Comparison of ENCODE assay signal across 8 mouse cellular contexts in genomic region chr12:110738158-110738921, GRCm38 (mm10). TPM values are rescaled to one million over a fixed set of nuclear protein-coding genes. Genes with fewer than 3 reads are reported as not detected.
DNase-seq lines count a peak whose midpoint lies in the region; ATAC-seq and TF ChIP-seq lines count a peak whose summit lies in the region.

No protein-coding gene starts in this region.

- under 1% methylated on average over 65 of the region's 72 CpGs for WGBS in heart, embryonic 14.5 days
- under 1% methylated on average over 67 of the region's 72 CpGs for WGBS in kidney, postnatal 0 days
- under 1% methylated on average over 62 of the region's 72 CpGs for WGBS in macrophage (ENCODE audit: missing documents)

- peak; percentile 45 for ATAC-seq in heart, embryonic 14.5 days (ENCODE audit: insufficient number of reproducible peaks, insufficient read depth, low FRiP score, low read depth)
- peak; percentile 61 for ATAC-seq in kidney, postnatal 0 days (replicated peaks; ENCODE audit: low FRiP score, low read depth)

- no peaks in the 10 kb centered on the region for H3K27me3 ChIP-seq in heart, embryonic 14.5 days (ENCODE audit: control insufficient read depth, insufficient read depth, low read length)
- no peaks in the 10 kb centered on the region for H3K27me3 ChIP-seq in kidney, postnatal 0 days (ENCODE audit: insufficient read depth, low read length)
- H3K27me3 ChIP-seq in splenic B cell, adult 2 months (ENCODE audit: control insufficient read depth, insufficient read depth, low read length, poor library complexity, severe bottlenecking) = no peaks in the 10 kb centered on the region

- peak overlapping the region; percentile 77 for H3K27ac ChIP-seq in brown adipose tissue, adult 24 weeks (replicated peaks; ENCODE audit: low read depth, low read length)
- peak overlapping the region; percentile 80 to 86 for H3K27ac ChIP-seq in heart, embryonic 14.5 days (replicated peaks in 1 of 2; ENCODE audit: control insufficient read depth in 1 of 2, insufficient read depth in 1 of 2, low read depth in 2 of 2, low read length in 2 of 2)
- peak overlapping the region; percentile 88 for H3K27ac ChIP-seq in kidney, postnatal 0 days
- peak overlapping the region; percentile 71 for H3K27ac ChIP-seq in macrophage

- H3K79me2 ChIP-seq in macrophage (ENCODE audit: inconsistent target) = peaks cover 55% of the 10 kb centered on the region

- peak; percentile 44 for DNase-seq in cerebellum, adult 9-10 months
- DNase-seq in cerebellum, adult 8-10 months = no peak
- peak; percentile 19 for DNase-seq in 3T3-L1 (ENCODE audit: low read depth, low spot score)
- peak; percentile 14 for DNase-seq in kidney, postnatal 0 days (ENCODE audit: low spot score)
- peak; percentile 17 for DNase-seq in splenic B cell, adult 2 months (ENCODE audit: low read depth, low spot score)

- no peak for TF ChIP-seq CTCF in kidney, postnatal 0 days (IDR thresholded peaks at IDR 0.05; ENCODE audit: low read depth)

- peaks cover 5% of the 10 kb centered on the region; the same call in 1 of the 2 replicates for H3K4me1 ChIP-seq in brown adipose tissue, adult 24 weeks (ENCODE audit: control insufficient read depth, insufficient read depth, insufficient read length, low read length)
- H3K4me1 ChIP-seq in heart, embryonic 14.5 days (ENCODE audit: control insufficient read depth in 2 of 2, insufficient read depth in 2 of 2, low read length in 2 of 2) = peaks cover 3 to 13% of the 10 kb centered on the region in 2 experiments; a peak in 3 of 4 replicates
- H3K4me1 ChIP-seq in kidney, postnatal 0 days (replicated peaks; ENCODE audit: insufficient read depth, low read length) = peaks cover 12% of the 10 kb centered on the region; the same call in 1 of the 2 replicates

- H3K36me3 ChIP-seq in heart, embryonic 14.5 days (ENCODE audit: control insufficient read depth, insufficient read depth, low read length) = peaks cover 7% of the 10 kb centered on the region; the same call in 1 of the 2 replicates
- H3K36me3 ChIP-seq in kidney, postnatal 0 days (ENCODE audit: insufficient read depth, low read length) = no peaks in the 10 kb centered on the region
- H3K36me3 ChIP-seq in macrophage (ENCODE audit: inconsistent target) = no peaks in the 10 kb centered on the region
- no peaks in the 10 kb centered on the region for H3K36me3 ChIP-seq in splenic B cell, adult 2 months (ENCODE audit: control insufficient read depth, insufficient read depth, low read length, poor library complexity, severe bottlenecking)

- peak overlapping the region; percentile 88 for H3K4me2 ChIP-seq in heart, embryonic 14.5 days (ENCODE audit: low read length)
- peak overlapping the region; percentile 86 for H3K4me2 ChIP-seq in kidney, postnatal 0 days (ENCODE audit: low read length)

- H3K4me3 ChIP-seq in brown adipose tissue, adult 24 weeks (ENCODE audit: insufficient read depth, low read depth, low read length) = peak overlapping the region; percentile 77
- peak overlapping the region; percentile 88 to 99 for H3K4me3 ChIP-seq in heart, embryonic 14.5 days (ENCODE audit: control insufficient read depth in 1 of 2, insufficient read depth in 1 of 2, low read depth in 1 of 2, low read length in 2 of 2)
- H3K4me3 ChIP-seq in kidney, postnatal 0 days (replicated peaks; ENCODE audit: low read depth, low read length) = peak overlapping the region; percentile 98
- peak overlapping the region; percentile 74 for H3K4me3 ChIP-seq in macrophage (ENCODE audit: inconsistent target)

- no peaks in the 10 kb centered on the region for H3K9me3 ChIP-seq in heart, embryonic 14.5 days (ENCODE audit: control insufficient read depth, low read length)
- H3K9me3 ChIP-seq in kidney, postnatal 0 days (replicated peaks; ENCODE audit: low read length) = no peaks in the 10 kb centered on the region

- peak overlapping the region; percentile 98 for H3K9ac ChIP-seq in heart, embryonic 14.5 days (ENCODE audit: low read length)
- H3K9ac ChIP-seq in kidney, postnatal 0 days (ENCODE audit: low read depth, low read length) = peak overlapping the region; percentile 98

RNA-seq across cellular contexts. Expression of gene Wdr20, which starts 0.6 kb away (rescaled TPM):
- polyA plus RNA-seq in brown adipose tissue, adult 24 weeks (2012; ENCODE audit: insufficient read depth, insufficient read length, missing spikeins) = 18.4 and 24.8 TPM in 2 replicates
- polyA plus RNA-seq in heart, embryonic 14.5 days (2014; fragmentation: Nextera tagmentation; extraction: Ambion mirVana) = 16.1 and 16.3 TPM in 2 replicates
- polyA plus RNA-seq in kidney, postnatal 0 days (2015; fragmentation: Nextera tagmentation; extraction: Ambion mirVana) = 18.6 and 20.7 TPM in 2 replicates
- total RNA-seq in macrophage (2018; cell fraction: chromatin; rRNA removed) = 100 to 1,000 TPM in 2 of 26 experiments, 10 to 100 TPM in 24; 58.6 to 114 (median 80.3) TPM
- 10 to 100 TPM; 13.3 to 23.3 (median 17.3) TPM for total RNA-seq in macrophage (2018; cell fraction: cytosol; rRNA removed)
- total RNA-seq in macrophage (2018; cell fraction: nucleus; rRNA removed) = 10 to 100 TPM; 38.9 to 88.2 (median 61.7) TPM
- 20.2 to 22.2 TPM (median 20.6 TPM) in 3 replicates for polyA plus RNA-seq in macrophage (2018)

RNA-seq across cellular contexts. Expression of gene Hsp90aa1, which starts 35.8 kb away (rescaled TPM):
- polyA plus RNA-seq in brown adipose tissue, adult 24 weeks (2012; ENCODE audit: insufficient read depth, insufficient read length, missing spikeins) = 462 and 467 TPM in 2 replicates
- 635 and 675 TPM in 2 replicates for polyA plus RNA-seq in heart, embryonic 14.5 days (2014; fragmentation: Nextera tagmentation; extraction: Ambion mirVana)
- 485 and 487 TPM in 2 replicates for polyA plus RNA-seq in kidney, postnatal 0 days (2015; fragmentation: Nextera tagmentation; extraction: Ambion mirVana)
- total RNA-seq in macrophage (2018; cell fraction: chromatin; rRNA removed) = 100 to 1,000 TPM in 8 of 26 experiments, 10 to 100 TPM in 18; 32.1 to 205 (median 72.0) TPM
- 100 to 1,000 TPM; 196 to 384 (median 264) TPM for total RNA-seq in macrophage (2018; cell fraction: cytosol; rRNA removed)
- total RNA-seq in macrophage (2018; cell fraction: nucleus; rRNA removed) = 100 to 1,000 TPM in 24 of 26 experiments, 10 to 100 TPM in 2; 70.2 to 285 (median 139) TPM
- 118 to 318 TPM (median 290 TPM) in 3 replicates for polyA plus RNA-seq in macrophage (2018)

RNA-seq across cellular contexts. Expression of gene 1700001K19Rik, which starts 55.9 kb away (rescaled TPM):
- not detected in 2 replicates for polyA plus RNA-seq in brown adipose tissue, adult 24 weeks (2012; ENCODE audit: insufficient read depth, insufficient read length, missing spikeins)
- not detected in 2 replicates for polyA plus RNA-seq in heart, embryonic 14.5 days (2014; fragmentation: Nextera tagmentation; extraction: Ambion mirVana)
- polyA plus RNA-seq in kidney, postnatal 0 days (2015; fragmentation: Nextera tagmentation; extraction: Ambion mirVana) = not detected in 2 replicates
- total RNA-seq in macrophage (2018; cell fraction: chromatin; rRNA removed) = not detected
- not detected for total RNA-seq in macrophage (2018; cell fraction: cytosol; rRNA removed)
- not detected for total RNA-seq in macrophage (2018; cell fraction: nucleus; rRNA removed)
- polyA plus RNA-seq in macrophage (2018) = not detected in 3 replicates
